Mouse (Mus musculus) embryonic fibroblast, embryonic 13.5 days (primary cell): Measurements from ENCODE around the gene Myo15. TPM values are rescaled to one million over a fixed set of nuclear protein-coding genes. Genes with fewer than 3 reads are reported as not detected.
A peak's percentile ranks its signal among the peaks of the same experiment; 100 is the strongest.

ENCODE experiments used
- H3K27ac ChIP-seq: 2 replicates; pipeline ENCODE4 v1.5.1; 2012; ENCODE audit warnings: low read length, control low read depth, inconsistent platforms; ENCODE audit not compliant: insufficient read depth
- H3K4me1 ChIP-seq: 2 replicates; pipeline ENCODE4 v1.6.1; 2011; ENCODE audit warnings: low read length; ENCODE audit not compliant: control insufficient read depth, insufficient read depth
- H3K4me3 ChIP-seq: 2 replicates; pipeline ENCODE4 v1.5.1; 2011; ENCODE audit warnings: mild to moderate bottlenecking, control low read depth, low read length; ENCODE audit not compliant: insufficient read depth
- CTCF ChIP-seq: IDR thresholded peaks from 2 replicates; pipeline ENCODE4 v1.5.1; 2011; ENCODE audit warnings: mild to moderate bottlenecking, control low read depth, low read length, moderate library complexity, borderline replicate concordance; ENCODE audit not compliant: insufficient read depth
- POLR2A ChIP-seq: IDR thresholded peaks from 2 replicates; pipeline ENCODE4 v1.6.1; 2011; ENCODE audit warnings: low read depth, mild to moderate bottlenecking, control low read depth, low read length, moderate library complexity
- polyA plus RNA-seq: library from polyadenylated mRNA; stranded (reverse); fragments of >200 nt; gene quantifications from 2 replicates; pipeline ENCODE4 v1.2.4, GENCODE M21; 2011; ENCODE audit warnings: low read depth; ENCODE audit not compliant: missing spikeins, insufficient read length

Myo15 gene
- polyA plus RNA-seq, 1 experiment = not detected

DNA sequence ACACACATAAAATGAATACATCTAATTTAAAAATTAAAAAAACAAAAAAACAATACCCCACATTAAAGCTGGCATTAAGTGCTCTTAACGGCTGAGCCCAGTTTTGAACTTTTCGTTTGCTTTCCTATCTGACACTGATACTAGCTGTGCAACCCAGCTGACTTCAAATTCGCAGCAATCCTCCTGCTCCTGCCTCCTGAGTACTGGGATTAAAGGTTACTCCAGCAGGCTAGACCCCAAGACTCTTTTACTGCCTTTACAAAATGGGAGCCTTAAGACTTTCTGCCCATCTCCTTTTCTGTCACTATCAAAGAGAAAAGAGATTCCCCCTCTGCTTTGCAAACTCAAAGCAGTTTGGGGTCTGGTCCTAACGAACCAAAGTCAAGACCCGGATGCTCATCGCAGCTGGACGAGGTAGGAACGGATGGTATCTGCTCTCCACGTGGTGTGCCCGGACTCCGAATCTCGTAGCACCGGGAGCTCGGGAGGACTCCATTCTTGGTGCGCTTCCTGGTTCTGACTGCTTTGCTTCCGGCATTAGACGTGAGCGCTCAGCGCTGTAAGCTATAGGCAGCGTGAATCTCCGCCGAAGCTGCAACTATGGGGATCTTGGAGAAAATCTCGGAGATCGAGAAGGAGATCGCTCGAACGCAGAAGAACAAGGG is 14.9 kb upstream of the Myo15 start, which contains the start of gene Drg2:
Gene Drg2, plus strand, starts transcription at position 512 of the 665 bp plus-strand sequence.
- H3K27ac ChIP-seq = no peak within 1 kb of the TSS; the same call in 1 of the 2 replicates

GRCm38 (mm10) chr11:60454745-60455087 is 14.4 kb upstream of the Myo15 start:
- Histone ChIP-seq H3K4me3 (peak overlapping the region; percentile 77), H3K4me1 (peaks cover 3% of the 10 kb centered on the region; the same call in 1 of the 2 replicates), H3K27ac (no peak overlapping the region; the same call in 1 of the 2 replicates)
- TF ChIP-seq POLR2A (no peak), CTCF (no peak)

More for the DNA sequence above, 14.9 kb upstream of the Myo15 start, which contains the start of gene Drg2:
- Histone ChIP-seq H3K4me3 (peak within 1 kb of the TSS; percentile 77), H3K4me1 (peaks cover 3% of the 10 kb centered on the region; the same call in 1 of the 2 replicates)
- TF ChIP-seq POLR2A (peak; percentile 93), CTCF (no peak)

DNA sequence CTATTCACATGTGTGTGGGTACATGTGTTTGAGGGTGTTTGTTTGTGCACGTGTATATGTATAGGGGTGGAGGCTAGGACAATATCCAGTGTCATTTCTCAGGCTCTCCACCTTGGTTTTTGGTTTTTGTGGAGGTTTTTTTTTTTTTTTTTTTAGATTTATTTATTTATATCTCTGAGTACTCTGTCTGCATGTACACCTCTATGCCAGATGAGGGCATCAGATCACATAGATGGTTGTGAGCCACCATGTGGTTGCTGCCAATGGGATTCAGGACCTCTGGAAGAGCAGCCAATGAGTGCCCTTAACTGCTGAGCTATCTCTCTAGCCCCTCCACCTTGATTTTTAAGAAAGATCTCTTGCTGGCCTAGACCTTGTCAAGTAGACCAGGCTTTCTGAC is 11.2 kb upstream of the Myo15 start:
- Histone ChIP-seq H3K27ac (no peak overlapping the region), H3K4me1 (peaks cover 3% of the 10 kb centered on the region; the same call in 1 of the 2 replicates), H3K4me3 (no peak overlapping the region)
- TF ChIP-seq CTCF = no peak
- TF ChIP-seq POLR2A = no peak

DNA sequence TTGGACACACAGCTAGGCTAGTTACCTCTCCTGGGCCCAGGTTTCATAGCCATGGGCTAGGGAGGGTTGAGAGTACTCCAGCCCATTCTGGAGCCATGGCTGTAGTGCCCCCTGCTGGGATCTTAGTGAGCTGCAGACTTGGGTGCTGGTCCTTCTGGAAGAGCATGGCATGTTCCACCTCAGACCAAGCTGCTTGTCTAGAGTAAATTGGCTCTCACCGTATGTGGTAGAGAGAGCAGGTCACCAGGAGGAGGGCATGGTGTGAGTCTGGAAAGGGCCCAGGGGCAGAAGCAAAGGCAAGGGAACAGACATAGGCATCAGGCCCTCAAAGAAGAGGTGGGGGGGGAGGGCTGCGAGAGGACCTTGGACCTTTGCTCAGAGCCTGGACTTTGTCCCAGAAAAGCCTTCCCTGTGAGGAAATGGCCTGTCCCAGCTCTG is 3.2 kb upstream of the Myo15 start:
- TF ChIP-seq CTCF (no peak), POLR2A (no peak)
- H3K4me1 ChIP-seq = no peaks in the 10 kb centered on the region
- no peak overlapping the region for H3K27ac ChIP-seq
- H3K4me3 ChIP-seq = no peak overlapping the region

- H3K27ac ChIP-seq = no peak overlapping the region
- H3K4me3 ChIP-seq = no peak overlapping the region
- no peaks in the 10 kb centered on the region for H3K4me1 ChIP-seq
- no peak for TF ChIP-seq CTCF
- TF ChIP-seq POLR2A = no peak
Observed at GRCm38 (mm10) chr11:60470743-60471142, 1.6 kb downstream of the Myo15 start.

GRCm38 (mm10) chr11:60474534-60474933 is 5.4 kb downstream of the Myo15 start:
- Histone ChIP-seq H3K4me3 (no peak overlapping the region), H3K27ac (no peak overlapping the region), H3K4me1 (no peaks in the 10 kb centered on the region)
- no peak for TF ChIP-seq CTCF
- no peak for TF ChIP-seq POLR2A

DNA sequence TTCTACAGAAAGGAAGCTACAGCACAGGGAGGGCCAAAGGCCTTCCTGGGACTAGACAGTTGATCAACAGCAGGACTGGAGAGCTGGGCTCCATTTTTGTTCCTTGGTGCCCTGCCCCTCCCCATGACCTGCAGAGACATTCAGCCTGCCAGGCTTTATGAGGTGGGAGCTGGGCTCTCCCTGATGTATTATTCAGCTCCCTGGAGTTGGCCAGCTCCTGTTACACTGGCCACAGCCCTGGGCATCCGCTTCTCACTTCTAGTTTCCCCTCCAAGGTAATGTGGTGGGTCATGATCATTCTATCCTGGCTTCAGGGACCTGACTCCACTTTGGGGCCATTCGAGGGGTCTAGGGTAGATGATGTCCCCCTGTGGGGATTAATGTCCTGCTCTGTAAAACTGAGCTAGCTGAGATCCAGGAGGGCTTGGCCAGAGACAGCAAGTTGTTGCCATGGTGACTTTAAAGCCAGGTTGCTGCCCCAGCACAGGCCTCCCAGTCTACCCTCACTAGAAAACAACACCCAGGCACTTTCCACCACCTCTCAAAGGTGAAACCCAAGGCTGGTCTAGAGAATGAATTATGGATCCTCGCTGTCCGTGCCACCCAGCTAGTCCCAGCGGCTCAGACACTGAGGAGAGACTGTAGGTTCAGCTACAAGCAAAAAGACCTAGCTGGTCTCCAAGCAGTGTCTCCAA is 6.7 kb downstream of the Myo15 start:
- no peak for TF ChIP-seq CTCF
- TF ChIP-seq POLR2A = no peak
- Histone ChIP-seq H3K27ac (no peak overlapping the region), H3K4me1 (no peaks in the 10 kb centered on the region), H3K4me3 (no peak overlapping the region)

DNA sequence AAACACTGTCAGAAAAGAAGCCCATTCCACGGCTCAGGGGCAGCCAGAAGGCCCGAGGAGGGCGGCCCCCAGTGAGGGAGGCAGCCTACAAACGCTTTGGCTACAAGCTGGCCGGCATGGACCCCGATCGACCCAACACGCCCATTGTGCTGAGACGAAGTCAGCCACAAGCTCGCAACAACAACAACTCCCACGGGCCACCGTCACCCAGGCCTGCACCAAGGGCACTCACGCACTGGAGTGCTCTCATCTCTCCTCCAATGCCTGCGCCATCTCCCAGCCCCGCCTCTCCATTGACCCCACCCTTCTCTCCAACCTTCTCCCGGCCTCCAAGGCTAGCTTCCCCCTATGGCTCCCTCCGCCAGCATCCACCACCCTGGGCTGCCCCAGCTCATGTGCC is 9.0 kb downstream of the Myo15 start:
- no peak overlapping the region for H3K27ac ChIP-seq
- no peak for TF ChIP-seq CTCF
- no peak for TF ChIP-seq POLR2A
- no peak overlapping the region for H3K4me3 ChIP-seq
- H3K4me1 ChIP-seq = no peaks in the 10 kb centered on the region

- H3K4me1 ChIP-seq = no peaks in the 10 kb centered on the region
Observed at GRCm38 (mm10) chr11:60486267-60486666, 17.1 kb downstream of the Myo15 start.

DNA sequence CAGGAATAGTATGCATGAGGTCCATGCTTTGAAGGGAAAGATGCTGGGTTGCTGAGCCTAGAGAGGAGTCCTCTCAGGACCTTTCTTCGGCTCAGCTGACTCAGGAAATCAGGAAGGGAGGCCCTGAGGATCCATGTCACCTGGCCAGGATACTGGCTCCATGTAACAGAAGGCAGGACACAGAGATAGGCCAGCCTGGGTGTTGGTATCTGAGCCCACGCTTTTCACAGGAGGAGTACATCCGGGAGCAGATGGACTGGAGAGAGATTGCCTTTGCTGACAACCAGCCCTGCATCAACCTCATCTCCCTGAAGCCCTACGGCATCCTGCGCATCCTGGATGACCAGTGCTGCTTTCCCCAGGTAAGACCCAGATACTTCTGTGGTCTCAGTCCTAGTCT is 23.6 kb downstream of the Myo15 start:
- no peak overlapping the region for H3K4me3 ChIP-seq
- TF ChIP-seq POLR2A (no peak), CTCF (no peak)

More at GRCm38 (mm10) chr11:60486267-60486666, 17.1 kb downstream of the Myo15 start:
- Histone ChIP-seq H3K27ac (no peak overlapping the region), H3K4me3 (no peak overlapping the region)
- TF ChIP-seq POLR2A = no peak
- no peak for TF ChIP-seq CTCF

More for the DNA sequence above, 23.6 kb downstream of the Myo15 start:
- no peaks in the 10 kb centered on the region for H3K4me1 ChIP-seq
- H3K27ac ChIP-seq = no peak overlapping the region
